Comparison of ENCODE assay signal across 9 mouse cellular contexts in genomic region chr4:151156904-151157303, GRCm38 (mm10).
DNase-seq lines count a peak whose midpoint lies in the region; TF ChIP-seq lines count a peak whose summit lies in the region.
"Had no signal": no experiment of that assay in that cellular context is flagged by ENCODE, and none has a peak within 500 bp of the region (broad histone marks: within the 10 kb centered on the region; RNA-seq: fewer than 3 reads in every experiment).

No protein-coding gene starts in this region.

- peak; percentile 88 for DNase-seq in MN1 (ENCODE audit: low spot score)
- peak; percentile 37 for DNase-seq in c-Kit-positive CD71-negative TER-119-negative erythroid progenitor cells, embryonic 14.5 days (ENCODE audit: low read depth)
- peak; percentile 17 for DNase-seq in fibroblast of lung, adult 2 months (ENCODE audit: low read depth)
- peak; percentile 92 for DNase-seq in heart, postnatal 4 days
- peak; percentile 83 to 95 for DNase-seq in layer of hippocampus, adult 2 months (ENCODE audit: low spot score in 2 of 2)
- DNase-seq in lung, postnatal 14 days, result peak; percentile 92
- DNase-seq in right cerebral cortex, adult 18-20 months, result peak; percentile 83
- peak; percentile 63 for DNase-seq in urinary bladder, postnatal 10 days (ENCODE audit: low spot score)

- peak; percentile 97 for TF ChIP-seq CTCF in layer of hippocampus, adult 2 months (conservative IDR thresholded peaks at IDR 0.05)

- no peak overlapping the region for H3K27ac ChIP-seq in layer of hippocampus, adult 2 months
- H3K27ac ChIP-seq: limb, embryonic 12.5 days had no signal

- H3K4me3 ChIP-seq in layer of hippocampus, adult 2 months, result no peak overlapping the region
- H3K4me3 ChIP-seq: limb, embryonic 12.5 days had no signal

Comparison
In these comparisons a context has a peak if more than half of its experiments do, and no peak if none do; other contexts are left out.
1. DNase-seq: peak in every context shown above with its lines; median percentile 92 in heart, postnatal 4 days; 92 in lung, postnatal 14 days; 89 in layer of hippocampus, adult 2 months; 88 in MN1; 83 in right cerebral cortex, adult 18-20 months; 63 in urinary bladder, postnatal 10 days; 37 in c-Kit-positive CD71-negative TER-119-negative erythroid progenitor cells, embryonic 14.5 days; 17 in fibroblast of lung, adult 2 months.